In the genomic region with DNA sequence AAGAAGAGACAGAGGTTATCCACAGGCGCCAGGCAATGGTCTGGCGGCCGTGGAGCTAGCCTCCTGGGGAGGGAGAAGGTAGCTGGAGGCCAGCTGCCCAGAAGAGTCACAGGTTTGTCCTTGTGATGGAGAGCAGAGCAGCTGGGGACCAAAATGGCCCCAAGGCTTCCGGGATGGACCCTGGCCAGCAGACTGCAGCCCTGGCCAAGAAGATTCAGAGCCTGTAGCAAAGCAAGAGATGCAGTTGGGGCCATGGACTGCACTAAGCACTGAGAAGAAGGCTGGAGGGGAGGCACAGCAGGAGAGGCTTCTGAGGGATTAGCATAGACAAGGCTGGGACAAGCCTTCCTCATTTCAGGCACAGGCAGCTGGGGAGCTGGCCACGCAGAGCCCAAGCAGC, we compare ENCODE assay signal across 33 mouse cellular contexts. TPM values are rescaled to one million over a fixed set of nuclear protein-coding genes. Genes with fewer than 3 reads are reported as not detected.
DNase-seq lines count a peak whose midpoint lies in the region; ATAC-seq and TF ChIP-seq lines count a peak whose summit lies in the region.
"Had no signal": no experiment of that assay in that cellular context is flagged by ENCODE, and none has a peak within 500 bp of the region (broad histone marks: within the 10 kb centered on the region; RNA-seq: fewer than 3 reads in every experiment).

No protein-coding gene starts in this region.

- no peaks in the 10 kb centered on the region for H3K9me3 ChIP-seq in kidney, embryonic 15.5 days (replicated peaks)
- H3K9me3 ChIP-seq in midbrain, embryonic 13.5 days, result no peaks in the 10 kb centered on the region
- H3K9me3 ChIP-seq: forebrain, embryonic 10.5 days; G1E; heart, embryonic 13.5 days; hindbrain, embryonic 13.5 days; limb, embryonic 10.5 days; liver, embryonic 15.5 days; lung, embryonic 15.5 days had no signal

- H3K4me3 ChIP-seq in kidney, adult 2 months (ENCODE audit: insufficient read depth, low read depth, low read length), result no peak overlapping the region
- H3K4me3 ChIP-seq in kidney, embryonic 15.5 days (replicated peaks), result no peak overlapping the region
- H3K4me3 ChIP-seq in midbrain, embryonic 13.5 days (replicated peaks), result no peak overlapping the region
- H3K4me3 ChIP-seq: forebrain, embryonic 10.5 days; heart, adult 2 months; heart, embryonic 13.5 days; hindbrain, embryonic 13.5 days; limb, embryonic 10.5 days; liver, embryonic 15.5 days; lung, embryonic 15.5 days had no signal

- no peak overlapping the region for H3K27ac ChIP-seq in kidney, adult 2 months (ENCODE audit: insufficient read depth, low read depth, low read length)
- no peak overlapping the region for H3K27ac ChIP-seq in kidney, embryonic 15.5 days
- peak overlapping the region; percentile 58; the same call in 1 of the 2 replicates for H3K27ac ChIP-seq in midbrain, embryonic 13.5 days
- H3K27ac ChIP-seq: forebrain, embryonic 10.5 days; heart, adult 2 months; heart, embryonic 13.5 days; hindbrain, embryonic 13.5 days; limb, embryonic 10.5 days; liver, embryonic 15.5 days; lung, embryonic 15.5 days had no signal

- TF ChIP-seq POLR2A in kidney, adult 2 months (IDR thresholded peaks at IDR 0.05; ENCODE audit: low read depth, low read length), result no peak

- DNase-seq in cerebellum, postnatal 10 days, result peak; percentile 53
- DNase-seq in cerebellum, adult 9-10 months, result no peak
- DNase-seq in kidney, adult 2 months, result peak; percentile 39
- peak; percentile 35 to 45 for DNase-seq in adrenal gland, postnatal 36 days
- no peak for DNase-seq in layer of hippocampus, postnatal 36 days
- DNase-seq in thymus, postnatal 4 days, result no peak
- DNase-seq: B cell, adult 2 months; cerebellum, adult 18-20 months; gastrocnemius, postnatal 25 days; heart, adult 2 months; heart, postnatal 14 days; layer of hippocampus, adult 9-11 months; liver; lung, postnatal 4 days; right cerebral cortex, postnatal 4 days had no signal

- no peaks in the 10 kb centered on the region for H3K27me3 ChIP-seq in kidney, adult 2 months (replicated peaks; ENCODE audit: control insufficient read depth, insufficient read depth, low read length)
- H3K27me3 ChIP-seq in kidney, embryonic 15.5 days, result no peaks in the 10 kb centered on the region
- H3K27me3 ChIP-seq in midbrain, embryonic 13.5 days, result no peaks in the 10 kb centered on the region
- H3K27me3 ChIP-seq: CH12.LX; heart, embryonic 13.5 days; hindbrain, embryonic 13.5 days; liver, embryonic 15.5 days; lung, embryonic 15.5 days; Patski had no signal

- no peaks in the 10 kb centered on the region for H3K36me3 ChIP-seq in kidney, adult 2 months (ENCODE audit: control insufficient read depth, insufficient read depth, low read length)
- H3K36me3 ChIP-seq in kidney, embryonic 15.5 days, result peaks cover 92% of the 10 kb centered on the region
- H3K36me3 ChIP-seq in midbrain, embryonic 13.5 days, result peaks cover 100% of the 10 kb centered on the region

- H3K4me2 ChIP-seq in kidney, embryonic 15.5 days, result no peak overlapping the region
- H3K4me2 ChIP-seq in midbrain, embryonic 13.5 days (replicated peaks), result no peak overlapping the region
- H3K4me2 ChIP-seq: heart, embryonic 13.5 days; hindbrain, embryonic 13.5 days; liver, embryonic 15.5 days; lung, embryonic 15.5 days had no signal

- WGBS in kidney, adult 2 months, result 79% methylated on average over 5 of the region's 5 CpGs
- WGBS in kidney, embryonic 15.5 days, result 84% methylated on average over 5 of the region's 5 CpGs
- 86% methylated on average over 5 of the region's 5 CpGs for WGBS in midbrain, embryonic 13.5 days

- H3K9ac ChIP-seq in kidney, embryonic 15.5 days, result no peak overlapping the region
- 0 out of 2 replicates have a peak overlapping the region, but pooled peaks have one; percentile 3 for H3K9ac ChIP-seq in midbrain, embryonic 13.5 days (replicated peaks)
- H3K9ac ChIP-seq: heart, embryonic 13.5 days; hindbrain, embryonic 13.5 days; liver, embryonic 15.5 days; lung, embryonic 15.5 days had no signal

- ATAC-seq in kidney, embryonic 15.5 days (replicated peaks; ENCODE audit: low FRiP score), result no peak
- no peak for ATAC-seq in midbrain, embryonic 13.5 days
- ATAC-seq: forebrain, embryonic 16.5 days; Patski had no signal

- no peaks in the 10 kb centered on the region for H3K4me1 ChIP-seq in kidney, adult 2 months (ENCODE audit: control insufficient read depth, insufficient read depth, low read length)
- H3K4me1 ChIP-seq in kidney, embryonic 15.5 days, result peaks cover 4% of the 10 kb centered on the region; the same call in 1 of the 2 replicates
- H3K4me1 ChIP-seq in midbrain, embryonic 13.5 days (replicated peaks), result peaks cover 18% of the 10 kb centered on the region
- H3K4me1 ChIP-seq: forebrain, embryonic 10.5 days; limb, embryonic 10.5 days had no signal

- TF ChIP-seq CTCF in kidney, adult 2 months (conservative IDR thresholded peaks at IDR 0.05; ENCODE audit: insufficient read depth, insufficient read length, low read depth, low read length), result no peak

RNA-seq across cellular contexts. Expression of gene 1700061G19Rik, which starts 27.4 kb away (rescaled TPM):
- polyA plus RNA-seq in kidney, adult 2 months (2012; rRNA removed), result 0.03 and 0.07 TPM in 2 replicates
- 0.27 and 0.30 TPM in 2 replicates for polyA plus RNA-seq in kidney, embryonic 15.5 days (2015; fragmentation: Nextera tagmentation; extraction: Ambion mirVana)
- total RNA-seq in adrenal gland, postnatal 36 days (2021), result 10 to 100 TPM in 1 of 2 experiments, 1 to 10 TPM in 1; 4.8 to 12.3 TPM
- 0.43 and 0.74 TPM in 2 replicates for polyA plus RNA-seq in midbrain, embryonic 13.5 days (2015; fragmentation: Nextera tagmentation; extraction: Ambion mirVana)
- under 1 TPM; 0.17 to 0.23 TPM for total RNA-seq in layer of hippocampus, postnatal 36 days (2021)
- total RNA-seq: gastrocnemius, postnatal 25 days; heart, adult 2 months; heart, postnatal 14 days had no signal
- polyA plus RNA-seq: G1E, Patski had no signal

RNA-seq across cellular contexts. Expression of gene Acsbg2, which starts 28.5 kb away (rescaled TPM):
- polyA plus RNA-seq in kidney, adult 2 months (2012; rRNA removed), result 0.05 TPM in 2 replicates
- polyA plus RNA-seq in kidney, embryonic 15.5 days (2015; fragmentation: Nextera tagmentation; extraction: Ambion mirVana), result not detected in 2 replicates
- under 1 TPM; 0.30 to 0.53 TPM for total RNA-seq in adrenal gland, postnatal 36 days (2021)
- polyA plus RNA-seq in midbrain, embryonic 13.5 days (2015; fragmentation: Nextera tagmentation; extraction: Ambion mirVana), result not detected in 2 replicates
- total RNA-seq in layer of hippocampus, postnatal 36 days (2021), result not detected
- total RNA-seq: CH12.LX; gastrocnemius, postnatal 25 days; heart, adult 2 months; heart, postnatal 14 days; left cerebral cortex, adult 8-10 months had no signal
- polyA plus RNA-seq: embryonic facial prominence, embryonic 11.5 days; forebrain, embryonic 10.5 days; forebrain, embryonic 16.5 days; G1E; heart, embryonic 13.5 days; kidney, embryonic 14.5 days; large intestine, adult 2 months; limb, embryonic 10.5 days; liver, embryonic 15.5 days; lung, embryonic 15.5 days; neural tube, embryonic 14.5 days; Patski; stomach, embryonic 16.5 days had no signal

RNA-seq across cellular contexts. Expression of gene Mllt1, which starts 32.5 kb away (rescaled TPM):
- 30.1 and 37.9 TPM in 2 replicates for polyA plus RNA-seq in kidney, adult 2 months (2012; rRNA removed)
- 54.6 and 57.8 TPM in 2 replicates for polyA plus RNA-seq in kidney, embryonic 15.5 days (2015; fragmentation: Nextera tagmentation; extraction: Ambion mirVana)
- 10 to 100 TPM; 32.6 to 35.6 TPM for total RNA-seq in adrenal gland, postnatal 36 days (2021)
- 74.6 and 90.0 TPM in 2 replicates for polyA plus RNA-seq in midbrain, embryonic 13.5 days (2015; fragmentation: Nextera tagmentation; extraction: Ambion mirVana)
- 10 to 100 TPM; 82.4 to 90.3 TPM for total RNA-seq in layer of hippocampus, postnatal 36 days (2021)

Comparison
In these comparisons a context has a peak if more than half of its experiments do, and no peak if none do; other contexts are left out.
1. DNase-seq: peak in cerebellum, postnatal 10 days (2 of 2), kidney, adult 2 months (single experiment) and adrenal gland, postnatal 36 days (2 of 2); none in cerebellum, adult 9-10 months (single experiment), layer of hippocampus, postnatal 36 days (0 of 2) and thymus, postnatal 4 days (single experiment).